Mouse (Mus musculus) stomach, postnatal 0 days (tissue): ENCODE results near the gene Cdc34.

Experiments used
- CTCF ChIP-seq: IDR thresholded peaks from 2 replicates; pipeline ENCODE4 v1.5.1; 2016; ENCODE audit warnings: antibody characterized with exemption, low read depth, mild to moderate bottlenecking, moderate library complexity
- EP300 ChIP-seq: optimal IDR thresholded peaks from 2 replicates; pipeline ENCODE3; 2016; ENCODE audit warnings: antibody characterized with exemption

DNA sequence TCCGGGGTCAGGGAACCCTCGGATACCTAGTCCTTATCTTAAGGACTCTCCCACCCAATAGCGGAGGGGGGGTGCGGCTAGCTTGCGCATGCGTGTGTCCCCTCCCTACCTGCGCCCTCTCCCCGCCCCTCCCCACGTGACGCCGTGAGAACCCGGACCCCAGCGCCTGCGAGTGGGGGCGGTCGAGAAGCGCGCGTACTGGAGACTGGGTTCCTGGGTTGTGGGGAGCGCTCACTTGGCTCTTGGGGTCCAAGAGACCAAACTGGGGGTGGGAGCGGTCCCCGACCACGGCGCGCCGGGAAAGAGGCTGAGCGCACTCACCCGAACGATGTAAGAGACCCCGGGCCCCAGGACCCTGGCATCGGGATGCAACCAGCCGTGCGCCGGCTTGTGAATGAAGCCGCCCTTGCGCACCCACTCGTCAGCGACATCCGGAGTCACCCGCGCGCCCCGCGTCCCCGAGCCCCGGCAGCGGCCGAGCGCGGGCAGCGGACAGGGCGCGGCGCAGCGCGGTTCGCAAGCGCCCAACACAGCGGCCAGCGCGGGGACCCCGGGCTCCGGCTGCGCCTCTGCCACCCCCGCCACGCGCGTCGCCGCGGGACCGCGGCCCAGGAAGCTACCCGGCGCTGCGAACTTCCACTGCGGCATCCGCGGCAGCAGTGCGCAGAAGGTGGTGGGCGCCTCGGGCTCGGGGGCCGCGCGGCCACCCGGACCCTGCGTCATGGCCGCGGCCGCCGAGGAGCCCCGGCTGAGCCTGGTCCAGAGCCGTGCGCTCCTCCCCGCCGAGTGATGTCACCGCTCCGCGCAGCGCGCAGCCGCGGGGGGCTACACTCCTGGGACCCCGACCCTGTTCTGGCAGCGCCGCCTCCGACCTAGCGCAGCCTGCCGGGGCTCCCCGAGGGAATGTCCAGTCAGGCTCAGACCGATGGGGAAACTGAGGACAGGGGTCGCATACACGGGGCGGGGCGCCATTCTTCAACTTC is 44.6 kb upstream of the Cdc34 start, which contains the start of gene Shc2:
- no peak for TF ChIP-seq CTCF
- no peak for TF ChIP-seq EP300
